Mouse (Mus musculus) frontal cortex, adult 2 months (tissue): ENCODE data around the gene Btbd9. TPM values are rescaled to one million over a fixed set of nuclear protein-coding genes. Genes with fewer than 3 reads are reported as not detected.

Experiments used
- DNase-seq, 2 experiments: peaks; one replicate each; pipeline ENCODE4 v3.0.0; 2022; ENCODE audit warnings: low spot score in 1 of 2; ENCODE audit errors: extremely low spot score in 1 of 2
- polyA plus RNA-seq: library from polyadenylated mRNA; depleted of rRNA; stranded (reverse); fragments of >200 nt; gene quantifications from 2 replicates; pipeline ENCODE4 v1.2.3, GENCODE M21; 2012

Btbd9 gene
- polyA plus RNA-seq, 1 experiment = 41.6 TPM

GRCm38 (mm10) chr17:30490601-30491000 lies 85.7 kb downstream of the Btbd9 start:
- DNase-seq = no peak

GRCm38 (mm10) chr17:30490086-30490485 lies 86.2 kb downstream of the Btbd9 start:
- DNase-seq = no peak

DNA sequence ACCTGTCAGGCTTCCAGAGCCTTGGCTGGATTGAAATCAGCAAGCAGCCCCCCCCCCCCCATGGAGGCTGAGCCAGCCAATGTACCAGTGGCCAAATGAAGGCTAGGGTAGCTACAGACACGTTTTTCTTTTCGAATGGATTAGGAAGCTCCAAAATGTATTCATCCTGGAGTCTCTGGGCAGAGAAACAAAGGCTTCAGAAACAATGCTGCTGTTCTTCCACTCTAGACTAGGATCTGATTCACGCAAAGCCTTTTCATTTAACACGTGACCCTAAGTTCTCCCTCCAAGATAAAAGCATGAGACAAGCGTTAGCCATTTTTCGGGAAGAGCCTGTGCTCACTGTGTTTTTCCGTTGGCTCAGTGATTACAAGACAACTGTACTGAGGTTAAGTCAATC lies 86.7 kb downstream of the Btbd9 start:
- no peak for DNase-seq

GRCm38 (mm10) chr17:30487695-30488094 lies 88.6 kb downstream of the Btbd9 start:
- no peak for DNase-seq

- DNase-seq = no peak
Observed at GRCm38 (mm10) chr17:30485067-30485854, 91.0 kb downstream of the Btbd9 start.

DNA sequence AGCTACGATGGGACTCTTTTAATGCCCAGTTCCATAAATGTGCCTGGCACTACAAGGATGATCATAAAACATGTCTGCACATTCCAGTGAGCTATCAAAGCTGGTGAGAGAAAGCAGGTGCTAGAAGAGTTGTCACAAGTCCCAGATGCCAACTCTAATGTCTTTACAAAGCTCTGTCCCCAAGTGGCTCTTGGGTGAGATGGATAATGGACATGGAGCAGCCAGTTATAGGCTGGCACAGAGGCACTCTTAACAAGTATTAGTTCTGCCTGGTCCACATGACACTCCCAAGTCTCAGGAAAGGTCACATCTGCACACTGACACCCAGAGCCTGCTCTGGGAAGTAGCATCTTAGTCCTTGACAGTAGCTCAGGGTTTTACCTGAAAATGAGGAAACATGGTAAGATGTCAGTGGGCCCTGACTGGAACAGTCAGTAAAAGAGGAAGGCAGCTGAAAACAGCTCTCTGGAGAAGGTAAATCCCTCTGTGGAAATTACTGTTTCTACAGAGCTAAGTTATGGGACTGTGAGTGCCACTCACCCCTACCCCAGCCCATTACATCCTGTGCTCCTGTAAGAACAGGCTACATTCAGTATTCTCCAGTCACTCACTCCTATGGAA lies 91.7 kb downstream of the Btbd9 start:
- DNase-seq = no peak

GRCm38 (mm10) chr17:30481766-30482165 lies 94.5 kb downstream of the Btbd9 start:
- DNase-seq = no peak

DNA sequence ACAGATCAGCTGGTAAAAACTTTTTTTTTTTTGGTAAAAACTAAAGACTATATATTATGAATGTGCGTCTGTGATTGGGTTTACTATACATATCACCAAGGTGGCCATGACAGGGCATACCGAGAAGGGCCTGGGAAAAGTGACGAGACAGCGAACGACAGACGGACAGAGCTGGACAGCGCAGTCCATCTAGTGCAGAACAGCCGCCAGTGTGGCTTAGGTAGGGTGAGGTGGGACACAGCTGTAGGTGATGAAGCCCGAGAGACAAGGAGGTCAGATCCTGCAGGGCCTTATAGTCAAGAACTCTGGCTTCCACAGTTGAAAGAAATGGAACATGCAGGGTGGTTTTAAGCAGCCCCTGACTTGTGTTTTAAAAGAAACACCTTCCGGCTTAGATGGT lies 94.9 kb downstream of the Btbd9 start:
- DNase-seq = no peak

DNA sequence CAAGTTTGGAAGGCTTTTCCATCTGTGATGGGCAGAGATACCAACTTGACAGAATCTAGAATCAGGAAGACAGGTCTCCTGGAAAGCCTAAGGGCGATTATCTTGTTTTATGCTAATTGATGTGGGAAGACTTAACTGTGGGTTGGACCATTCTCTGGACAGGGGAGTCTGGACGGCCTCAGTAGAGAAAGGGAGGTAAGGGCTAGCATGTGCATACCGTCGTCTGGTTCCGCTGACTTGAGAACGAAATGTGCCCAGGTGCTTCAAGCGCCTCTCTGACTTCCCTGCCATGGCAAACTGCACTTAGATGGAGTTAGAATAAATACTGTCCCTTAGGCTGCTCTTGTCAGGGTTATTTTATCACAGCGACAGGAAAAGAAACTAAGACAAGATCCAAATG lies 95.9 kb downstream of the Btbd9 start:
- DNase-seq = no peak

DNA sequence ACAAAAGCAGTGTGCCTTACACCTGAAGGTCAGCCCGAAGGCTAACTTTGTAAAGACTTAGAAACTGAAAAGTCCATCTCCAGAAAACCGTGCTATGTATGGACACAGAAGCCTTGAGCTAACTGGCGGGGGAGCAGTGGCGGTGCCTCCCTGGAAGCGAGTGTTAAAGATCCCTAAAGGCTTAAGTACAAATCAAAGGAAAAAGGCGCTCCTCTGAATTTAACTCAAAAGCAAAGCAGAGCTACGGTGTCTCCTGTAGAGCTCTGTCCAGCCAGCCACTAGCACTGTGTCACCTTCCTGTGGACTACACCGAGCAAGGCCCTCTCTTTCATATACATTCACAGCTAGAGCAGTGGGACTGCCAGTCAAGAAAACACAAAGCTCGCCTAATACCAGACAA lies 98.1 kb downstream of the Btbd9 start:
- no peak for DNase-seq

GRCm38 (mm10) chr17:30474561-30474960 lies 101.7 kb downstream of the Btbd9 start:
- no peak for DNase-seq

DNA sequence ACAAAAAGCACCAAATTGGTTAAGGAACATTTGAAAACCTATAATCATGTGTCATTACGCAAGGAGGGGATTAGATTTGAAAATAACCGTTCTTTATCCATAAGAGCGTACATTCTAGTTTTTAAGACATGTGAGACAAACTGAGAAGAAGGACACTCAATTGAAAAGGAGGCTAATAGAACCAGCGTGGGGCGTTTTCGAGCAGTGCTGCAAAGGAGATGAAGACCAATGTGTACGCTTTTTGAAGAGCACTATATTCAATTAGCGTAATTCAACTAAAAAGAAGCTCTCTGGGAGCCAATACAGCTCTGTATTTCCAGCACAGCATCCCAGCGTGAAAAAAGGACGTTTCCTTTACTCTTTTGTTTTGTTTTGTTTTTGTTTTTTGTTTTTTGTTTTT lies 103.5 kb downstream of the Btbd9 start:
- DNase-seq = no peak

GRCm38 (mm10) chr17:30471512-30471911 lies 104.8 kb downstream of the Btbd9 start:
- peak in 1 of 2 experiments; percentile 65 for DNase-seq

DNA sequence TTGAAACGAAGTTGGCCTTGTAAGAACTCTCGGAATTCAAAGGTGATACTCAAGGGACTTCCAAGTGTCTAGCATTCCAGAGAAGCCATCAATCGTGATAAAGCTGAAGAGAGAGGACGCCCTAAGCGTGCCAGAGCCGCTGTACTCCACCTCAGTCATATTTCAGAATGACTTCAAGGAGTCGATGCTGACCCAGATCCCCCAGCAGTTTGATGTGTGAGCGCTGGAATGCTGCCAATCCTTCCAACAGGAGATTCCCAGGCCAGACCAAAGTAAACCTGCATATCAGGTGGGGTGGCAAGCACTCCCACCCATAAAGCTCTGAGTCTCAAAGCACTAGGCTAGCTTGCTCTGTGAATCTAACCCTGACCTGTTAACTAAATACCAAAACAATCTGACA lies 105.5 kb downstream of the Btbd9 start:
- DNase-seq = no peak

DNA sequence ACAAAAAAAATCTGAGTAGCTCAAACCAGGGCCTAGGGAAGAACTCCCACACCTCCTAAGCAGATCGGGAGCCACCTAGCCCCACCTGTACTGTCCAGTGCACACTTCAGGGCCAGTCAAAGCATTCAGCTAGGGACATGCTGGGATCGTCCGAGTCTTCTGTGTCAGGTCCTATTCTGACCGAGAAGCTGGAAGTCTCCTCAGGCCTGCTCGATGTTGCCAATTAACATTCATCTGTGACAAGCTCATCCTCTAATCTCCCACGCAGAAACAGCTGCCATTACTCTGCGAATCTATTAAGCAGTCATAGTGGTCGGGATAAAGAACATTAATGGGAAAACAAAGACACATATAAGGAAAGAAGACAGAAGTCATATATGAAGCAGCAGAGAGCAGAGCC lies 106.0 kb downstream of the Btbd9 start:
- no peak for DNase-seq

- peak in 1 of 2 experiments; percentile 68 for DNase-seq
Observed at GRCm38 (mm10) chr17:30469511-30470076, 106.7 kb downstream of the Btbd9 start.

- DNase-seq = no peak
Observed at GRCm38 (mm10) chr17:30468368-30468767, 107.9 kb downstream of the Btbd9 start.

DNA sequence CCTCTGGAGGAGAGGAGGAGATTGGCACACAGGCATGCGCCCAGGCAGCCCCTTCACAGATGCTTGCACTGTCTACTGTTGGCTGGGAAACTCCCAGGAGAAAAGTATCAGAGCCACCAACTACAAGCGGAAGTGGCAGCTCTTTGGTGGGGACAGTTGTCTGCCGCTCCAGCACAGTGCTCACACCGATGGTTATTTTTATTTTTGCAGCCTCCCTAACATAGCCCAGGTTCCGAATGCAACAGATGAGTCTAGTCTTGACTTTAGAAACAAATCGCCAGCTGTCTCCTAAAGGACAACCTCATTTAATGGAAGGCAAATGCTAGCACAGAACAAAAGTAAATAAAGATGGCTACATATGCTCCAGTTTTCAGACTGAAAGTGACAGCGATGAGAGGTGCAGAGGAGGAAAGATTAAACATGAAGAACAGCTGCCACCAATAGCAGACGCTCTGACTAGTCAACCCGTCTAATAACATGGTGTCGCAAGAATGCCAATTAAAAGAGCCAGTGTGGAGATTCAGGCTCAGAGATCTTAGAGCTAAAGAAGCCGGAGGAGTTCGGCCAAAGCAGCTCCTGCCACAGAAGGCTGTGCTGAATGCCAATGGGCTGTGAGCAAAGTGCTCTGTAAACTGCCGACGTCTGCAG lies 108.6 kb downstream of the Btbd9 start:
- DNase-seq = peak; percentile 60 to 74

GRCm38 (mm10) chr17:30465060-30465762 lies 111.1 kb downstream of the Btbd9 start:
- DNase-seq = no peak

GRCm38 (mm10) chr17:30464240-30464745 lies 112.0 kb downstream of the Btbd9 start:
- no peak for DNase-seq
